ENCODE assay signal across 14 mouse cellular contexts in the genomic region with DNA sequence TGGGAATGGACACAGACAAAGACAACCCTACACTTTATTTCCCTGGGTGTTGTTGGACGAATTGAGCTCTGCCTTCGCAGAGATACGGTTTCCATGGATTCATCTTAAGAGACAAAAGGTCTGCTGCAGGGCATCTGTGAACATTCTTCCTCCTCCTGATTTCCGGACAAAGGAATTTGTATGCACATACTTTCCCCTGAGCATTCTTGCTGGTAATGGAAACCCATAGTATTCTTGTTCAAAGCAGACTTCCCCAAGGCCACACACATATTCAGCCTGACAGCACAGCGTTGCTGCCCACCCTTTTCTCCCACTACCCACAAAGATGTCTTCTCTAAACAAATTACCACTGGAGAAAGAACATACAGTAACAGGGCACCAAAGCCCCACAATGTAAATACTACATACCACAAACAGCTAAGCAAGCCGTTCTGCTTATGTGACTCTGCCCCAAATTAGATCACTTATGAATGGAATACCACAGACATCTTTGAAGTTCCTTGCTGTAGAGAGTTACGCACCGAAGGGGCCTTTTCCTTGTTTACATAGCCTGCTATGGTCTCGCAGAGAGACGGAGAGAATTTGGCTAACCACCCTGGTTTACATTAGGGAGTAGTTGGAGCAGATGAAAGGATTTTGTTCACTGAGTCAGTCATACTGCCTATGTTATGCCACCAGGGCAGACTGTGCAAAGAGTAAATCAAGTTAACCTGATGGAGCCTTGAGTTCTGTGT.
A peak's percentile ranks its signal among the peaks of the same experiment; 100 is the strongest.
DNase-seq lines count a peak whose midpoint lies in the region; ATAC-seq lines count a peak whose summit lies in the region.
"Had no signal": no experiment of that assay in that cellular context is flagged by ENCODE, and none has a peak within 500 bp of the region (broad histone marks: within the 10 kb centered on the region; RNA-seq: fewer than 3 reads in every experiment).

No protein-coding gene starts in this region.

- no peak overlapping the region for H3K9ac ChIP-seq in lung, embryonic 15.5 days
- no peak overlapping the region for H3K9ac ChIP-seq in intestine, embryonic 16.5 days (ENCODE audit: low read depth, low read length)
- no peak overlapping the region for H3K9ac ChIP-seq in stomach, embryonic 16.5 days (ENCODE audit: low read length)
- H3K9ac ChIP-seq in kidney, embryonic 14.5 days (ENCODE audit: low read depth, low read length), result no peak overlapping the region
- H3K9ac ChIP-seq: limb, embryonic 12.5 days; neural tube, embryonic 15.5 days had no signal

- no peaks in the 10 kb centered on the region for H3K27me3 ChIP-seq in lung, embryonic 15.5 days
- no peaks in the 10 kb centered on the region for H3K27me3 ChIP-seq in intestine, embryonic 16.5 days (replicated peaks; ENCODE audit: control insufficient read depth, insufficient read depth, low read length)
- no peaks in the 10 kb centered on the region for H3K27me3 ChIP-seq in stomach, embryonic 16.5 days (ENCODE audit: control insufficient read depth, insufficient read depth, low read length)
- no peaks in the 10 kb centered on the region for H3K27me3 ChIP-seq in kidney, embryonic 14.5 days (ENCODE audit: control insufficient read depth, insufficient read depth, low read length)
- H3K27me3 ChIP-seq: limb, embryonic 12.5 days; neural tube, embryonic 15.5 days had no signal

- no peaks in the 10 kb centered on the region for H3K9me3 ChIP-seq in lung, embryonic 15.5 days
- H3K9me3 ChIP-seq in intestine, embryonic 16.5 days (ENCODE audit: control insufficient read depth, low read length), result no peaks in the 10 kb centered on the region
- no peaks in the 10 kb centered on the region for H3K9me3 ChIP-seq in stomach, embryonic 16.5 days (replicated peaks; ENCODE audit: control insufficient read depth, low read length)
- no peaks in the 10 kb centered on the region for H3K9me3 ChIP-seq in kidney, embryonic 14.5 days (ENCODE audit: control insufficient read depth, low read length)
- H3K9me3 ChIP-seq: limb, embryonic 12.5 days; neural tube, embryonic 15.5 days had no signal

- peak overlapping the region; percentile 56 for H3K27ac ChIP-seq in lung, embryonic 15.5 days
- peak overlapping the region; percentile 47 for H3K27ac ChIP-seq in intestine, embryonic 16.5 days (ENCODE audit: low read length)
- H3K27ac ChIP-seq in stomach, embryonic 16.5 days (ENCODE audit: low read length), result no peak overlapping the region; the same call in 1 of the 2 replicates
- no peak overlapping the region for H3K27ac ChIP-seq in kidney, embryonic 14.5 days (ENCODE audit: low read depth, low read length)
- H3K27ac ChIP-seq: limb, embryonic 12.5 days; neural tube, embryonic 15.5 days had no signal

- H3K4me1 ChIP-seq in lung, embryonic 15.5 days, result peaks cover 32% of the 10 kb centered on the region
- H3K4me1 ChIP-seq in intestine, embryonic 16.5 days (ENCODE audit: control insufficient read depth, insufficient read depth, low read length), result peaks cover 14% of the 10 kb centered on the region
- H3K4me1 ChIP-seq in stomach, embryonic 16.5 days (ENCODE audit: control insufficient read depth, insufficient read depth, low read length), result peaks cover 16% of the 10 kb centered on the region
- H3K4me1 ChIP-seq in kidney, embryonic 14.5 days (ENCODE audit: control insufficient read depth, insufficient read depth, low read length), result peaks cover 5% of the 10 kb centered on the region; the same call in 1 of the 2 replicates

- DNase-seq in lung, postnatal 25 days (ENCODE audit: low spot score), result no peak
- peak; percentile 40 for DNase-seq in embryo, embryonic 11 days
- no peak for DNase-seq in adrenal gland, postnatal 14 days
- DNase-seq: adrenal gland, postnatal 36 days; cerebellum, adult 11-12 months had no signal

- no peak overlapping the region for H3K4me3 ChIP-seq in lung, embryonic 15.5 days
- H3K4me3 ChIP-seq in intestine, embryonic 16.5 days (ENCODE audit: low read length), result no peak overlapping the region
- no peak overlapping the region for H3K4me3 ChIP-seq in stomach, embryonic 16.5 days (replicated peaks; ENCODE audit: low read length)
- H3K4me3 ChIP-seq in kidney, embryonic 14.5 days (ENCODE audit: low read length), result no peak overlapping the region
- H3K4me3 ChIP-seq: erythroblast, embryonic 14.5 days; limb, embryonic 12.5 days; neural tube, embryonic 15.5 days had no signal

- 10% methylated on average over 10 of the region's 10 CpGs for WGBS in lung, embryonic 15.5 days
- 22% methylated on average over 10 of the region's 10 CpGs for WGBS in intestine, embryonic 16.5 days
- WGBS in stomach, embryonic 16.5 days, result 16% methylated on average over 10 of the region's 10 CpGs
- WGBS in kidney, embryonic 14.5 days, result 54% methylated on average over 10 of the region's 10 CpGs

- peak; percentile 76; the same call in 1 of the 2 replicates for ATAC-seq in lung, embryonic 15.5 days (ENCODE audit: borderline replicate concordance, extremely low read depth, low FRiP score, low TSS enrichment)
- peak; percentile 56; the same call in 1 of the 2 replicates for ATAC-seq in intestine, embryonic 16.5 days
- ATAC-seq in stomach, embryonic 16.5 days (ENCODE audit: insufficient read depth, low FRiP score), result peak; percentile 47; the same call in 1 of the 2 replicates
- no peak; the same call in 1 of the 2 replicates for ATAC-seq in kidney, embryonic 14.5 days (ENCODE audit: low FRiP score, low TSS enrichment)
- ATAC-seq: CD4-positive, CD25-positive, alpha-beta regulatory T cell, adult 4 months had no signal

- no peak overlapping the region for H3K4me2 ChIP-seq in lung, embryonic 15.5 days
- H3K4me2 ChIP-seq in intestine, embryonic 16.5 days (ENCODE audit: low read depth, low read length), result no peak overlapping the region
- no peak overlapping the region for H3K4me2 ChIP-seq in stomach, embryonic 16.5 days (ENCODE audit: low read depth, low read length)
- no peak overlapping the region for H3K4me2 ChIP-seq in kidney, embryonic 14.5 days (replicated peaks; ENCODE audit: low read depth, low read length)
- H3K4me2 ChIP-seq: heart, embryonic 11.5 days; limb, embryonic 12.5 days; neural tube, embryonic 15.5 days had no signal

- no peaks in the 10 kb centered on the region for H3K36me3 ChIP-seq in lung, embryonic 15.5 days
- H3K36me3 ChIP-seq in intestine, embryonic 16.5 days (ENCODE audit: control insufficient read depth, insufficient read depth, low read length), result no peaks in the 10 kb centered on the region
- no peaks in the 10 kb centered on the region for H3K36me3 ChIP-seq in stomach, embryonic 16.5 days (ENCODE audit: control insufficient read depth, insufficient read depth, low read length)
- H3K36me3 ChIP-seq in kidney, embryonic 14.5 days (ENCODE audit: control insufficient read depth, insufficient read depth, low read length), result no peaks in the 10 kb centered on the region
- H3K36me3 ChIP-seq: limb, embryonic 12.5 days; neural tube, embryonic 15.5 days had no signal

Comparison
In these comparisons a context has a peak if more than half of its experiments do, and no peak if none do; other contexts are left out.
1. H3K27ac ChIP-seq: peak in lung, embryonic 15.5 days (single experiment) and intestine, embryonic 16.5 days (single experiment); none in stomach, embryonic 16.5 days (single experiment) and kidney, embryonic 14.5 days (single experiment).